Mouse (Mus musculus): ENCODE results near the gene Ncor2.

Ncor2 gene

DNA sequence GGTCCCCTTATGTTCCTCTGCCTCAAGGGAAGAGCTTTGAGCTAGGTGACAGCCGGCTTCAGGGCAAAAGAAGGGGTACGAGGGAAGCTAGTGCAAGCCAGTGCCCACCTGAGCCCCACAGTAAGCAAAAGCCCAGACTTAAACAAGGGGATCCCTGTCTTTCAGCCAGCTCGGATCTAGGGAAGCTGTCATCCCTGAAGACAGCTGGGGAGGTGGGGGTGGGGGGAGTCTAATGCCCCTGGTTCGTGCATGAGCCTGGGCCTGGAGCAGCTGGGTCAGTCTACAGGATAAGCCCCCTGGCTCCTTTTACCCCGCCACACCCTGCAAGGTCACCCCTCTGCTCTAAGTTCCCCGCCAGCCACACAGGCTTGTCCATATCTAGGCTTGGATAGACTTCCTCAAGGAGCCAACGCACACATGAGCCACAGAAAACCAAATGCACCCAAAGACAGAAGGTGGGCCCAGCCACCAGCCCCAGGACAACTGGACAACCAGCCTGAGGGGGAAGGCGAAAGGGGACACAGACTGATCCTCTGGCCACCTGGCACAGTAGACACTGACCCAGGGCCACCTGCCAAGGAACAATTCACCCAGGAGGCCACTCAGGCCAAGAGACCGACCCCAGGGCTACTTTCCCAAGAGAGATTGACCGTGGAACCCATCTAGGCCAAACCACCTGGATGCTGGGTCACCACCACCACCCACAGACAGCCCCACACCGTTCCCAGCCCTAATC, 8.7 kb downstream of the Ncor2 start:
- DNase-seq (ENCODE audit: low read depth, low spot score) = no peak

DNA sequence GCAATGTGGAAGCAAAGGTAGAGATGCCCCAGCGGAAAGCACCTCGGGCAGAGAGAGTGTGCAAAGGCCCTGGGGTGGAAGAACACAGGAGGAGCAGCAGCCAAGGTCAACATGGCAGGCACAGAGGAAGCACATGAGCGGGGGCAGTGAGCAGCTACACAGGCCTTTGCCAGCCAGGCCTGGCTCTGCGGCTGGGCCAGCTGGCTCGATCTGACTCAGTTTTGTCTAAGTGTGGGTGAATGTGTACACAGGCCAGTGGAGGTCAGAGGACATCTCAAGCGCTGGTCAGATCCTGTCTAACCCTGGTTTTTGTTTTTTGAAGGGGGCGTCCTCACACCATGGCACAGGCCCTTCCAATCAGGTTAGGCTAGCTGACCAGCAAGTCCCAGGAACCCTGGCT, 10.9 kb downstream of the Ncor2 start:
- no peak for DNase-seq (ENCODE audit: low read depth, low spot score)

DNA sequence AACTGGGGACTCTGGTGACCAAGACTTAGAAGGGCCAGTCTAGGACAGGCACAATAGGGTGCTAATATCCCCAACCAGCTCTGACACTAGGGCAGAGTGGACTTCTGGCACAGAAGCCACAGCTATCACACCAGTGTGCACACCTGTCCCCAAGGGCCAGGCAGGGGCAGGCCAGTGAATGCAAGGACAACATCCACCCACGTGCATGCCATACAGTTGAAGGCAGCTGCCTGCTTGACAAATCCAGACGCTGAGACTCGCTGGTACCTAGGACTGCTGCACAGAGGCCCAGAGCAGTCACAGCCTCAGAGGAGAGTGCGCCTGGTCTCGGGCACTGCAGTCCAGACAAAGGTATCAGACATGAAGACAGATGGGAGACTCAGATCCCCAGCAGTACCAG, 11.5 kb downstream of the Ncor2 start:
- no peak for DNase-seq (ENCODE audit: low read depth, low spot score)

DNA sequence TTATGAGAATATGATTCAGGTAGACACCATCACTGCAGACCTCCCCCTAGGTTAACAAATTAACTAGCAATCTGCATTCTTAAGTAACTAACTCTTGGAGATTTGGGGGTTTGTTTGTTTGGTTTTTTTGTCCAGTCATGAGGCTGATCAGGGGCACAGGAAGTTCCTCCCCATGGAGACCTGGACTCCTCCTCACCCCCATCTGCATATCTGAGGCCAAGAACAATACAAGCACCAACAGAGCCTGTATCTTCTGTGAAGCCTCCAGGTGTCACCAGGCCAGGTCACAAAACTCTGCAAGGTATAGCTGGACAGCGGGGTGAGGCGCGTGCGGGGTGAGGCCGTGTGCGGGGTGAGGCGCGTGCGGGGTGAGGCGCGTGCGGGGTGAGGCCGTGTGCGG, 13.0 kb downstream of the Ncor2 start:
- DNase-seq (ENCODE audit: low read depth, low spot score) = no peak

DNA sequence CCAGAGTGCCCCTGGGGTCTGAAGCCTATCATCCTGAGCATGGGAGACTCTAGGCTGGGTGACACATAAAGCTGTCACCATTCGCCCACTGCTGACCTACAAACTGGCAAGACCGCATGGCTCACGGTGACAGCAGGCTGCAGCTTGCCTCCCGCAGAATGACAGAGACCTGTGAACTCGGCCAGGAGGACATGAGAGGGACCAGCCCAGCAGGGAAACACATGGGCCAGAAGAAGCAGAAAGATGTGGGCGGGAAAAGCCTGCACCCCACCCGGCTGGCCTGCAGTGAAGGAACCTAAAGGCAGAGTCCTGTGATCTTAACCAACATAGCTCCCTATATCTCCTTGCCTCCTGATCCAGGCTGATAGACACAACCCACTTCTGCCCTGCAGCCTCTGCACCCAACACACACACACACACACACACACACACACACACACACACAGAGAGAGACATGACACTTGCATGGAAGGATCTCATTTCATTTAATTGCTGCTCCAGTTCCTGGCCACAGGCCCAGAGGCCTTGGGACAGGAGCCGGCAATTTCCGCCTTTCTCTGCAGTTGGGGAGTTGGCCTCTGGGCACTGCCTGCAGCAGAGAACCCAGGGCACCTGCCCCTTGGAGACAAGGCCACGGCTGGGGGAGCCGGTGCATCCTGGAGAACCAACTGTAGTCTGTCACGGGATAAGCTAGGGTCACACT, 14.4 kb downstream of the Ncor2 start:
- DNase-seq (ENCODE audit: low read depth, low spot score) = peak; percentile 88

DNA sequence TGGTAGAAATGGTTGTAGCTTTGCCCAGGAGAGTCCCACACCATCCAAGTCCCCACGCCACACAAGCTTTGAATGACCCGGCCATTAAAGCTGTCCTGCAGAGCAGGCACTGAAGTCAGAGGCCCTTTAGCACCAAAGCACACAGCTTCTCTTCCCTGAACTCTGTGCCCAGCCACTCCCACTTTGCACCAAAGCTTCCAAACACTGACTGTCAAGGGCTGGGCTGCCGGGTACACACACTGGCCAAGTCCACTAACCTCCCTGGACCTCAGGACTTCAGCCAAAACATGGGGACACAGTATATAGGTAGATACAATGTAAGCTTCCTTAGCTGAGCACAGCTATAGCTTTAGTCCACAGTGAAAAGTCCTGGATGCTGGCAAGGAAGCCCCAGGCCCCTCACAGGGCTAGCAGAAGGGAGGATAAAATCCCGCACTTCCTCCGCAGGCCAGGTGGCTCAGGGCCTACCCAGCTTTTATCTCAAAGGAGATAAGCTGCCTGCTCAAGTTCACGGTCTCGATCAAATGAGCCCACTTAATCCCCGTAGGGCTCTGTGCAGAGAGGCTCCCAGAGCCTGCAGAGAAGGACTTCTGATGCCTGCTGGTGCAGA, 15.5 kb downstream of the Ncor2 start:
- DNase-seq (ENCODE audit: low read depth, low spot score) = no peak

DNA sequence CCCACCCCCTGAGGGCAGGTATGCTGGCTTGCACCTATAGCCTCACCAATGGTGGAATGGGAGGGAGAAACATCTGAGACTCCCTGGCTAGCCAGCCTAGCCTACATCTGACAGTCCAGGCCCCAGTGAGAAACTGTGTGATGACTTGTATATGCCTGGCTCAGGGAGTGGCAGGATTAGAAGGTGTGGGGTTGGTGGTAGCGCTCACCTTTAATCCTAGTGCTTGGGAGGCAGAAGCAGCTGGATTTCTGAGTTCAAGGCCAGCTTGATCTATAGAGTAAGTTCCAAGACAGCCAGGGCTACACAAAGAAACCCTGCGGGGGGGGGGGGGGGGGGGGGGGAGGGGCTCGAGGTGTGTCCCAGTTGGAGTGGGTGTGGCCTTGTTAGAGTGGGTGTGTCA, 16.6 kb downstream of the Ncor2 start:
- no peak for DNase-seq (ENCODE audit: low read depth, low spot score)

DNA sequence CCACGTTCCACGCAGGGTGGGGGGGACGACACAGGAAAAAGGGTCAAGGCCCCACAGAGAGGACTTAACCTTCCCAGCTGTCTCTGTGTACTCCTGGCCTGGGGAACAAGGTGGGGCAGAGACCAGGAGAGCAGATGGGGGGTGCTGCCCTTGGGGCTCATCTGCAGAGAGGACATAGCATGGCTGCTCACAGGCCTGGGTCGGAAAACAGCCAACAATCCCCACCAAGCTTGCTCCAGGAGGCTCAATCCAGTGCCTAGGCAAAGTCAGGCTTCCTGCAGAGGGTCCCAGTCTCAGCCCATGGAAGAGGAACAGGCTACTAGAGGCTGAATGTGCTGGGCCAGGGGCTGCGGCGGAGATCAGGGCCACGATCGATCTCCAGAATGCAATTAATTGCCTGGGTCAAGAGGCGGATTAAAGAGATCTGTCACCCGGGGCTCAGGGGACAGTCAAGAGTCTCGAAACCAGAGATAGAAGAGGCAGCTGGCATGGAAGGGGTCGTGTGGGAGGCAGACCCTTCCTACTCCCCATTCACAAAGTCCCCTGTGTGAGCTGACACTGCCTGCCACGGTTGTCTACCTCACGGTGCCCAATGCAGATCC, 19.1 kb downstream of the Ncor2 start:
- no peak for DNase-seq (ENCODE audit: low read depth, low spot score)

DNA sequence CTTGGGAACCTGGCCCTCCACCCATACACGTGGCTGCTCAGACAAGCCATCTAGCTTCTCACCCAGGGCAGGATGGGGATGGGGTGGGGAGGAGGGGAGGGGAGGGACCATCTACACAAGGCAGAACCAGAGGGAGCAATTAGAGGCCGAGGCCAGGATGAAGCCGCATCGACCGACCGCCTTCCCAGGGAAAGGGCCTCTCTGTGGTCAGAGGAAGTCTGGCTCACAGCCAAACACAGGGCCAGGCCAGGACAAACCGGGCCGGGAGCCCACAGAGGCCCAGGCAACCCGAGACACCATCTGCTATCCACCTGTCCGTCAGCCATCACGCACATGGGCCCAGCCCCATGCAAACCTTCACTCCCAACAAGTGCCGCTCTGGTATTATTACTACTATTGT, 19.7 kb downstream of the Ncor2 start:
- DNase-seq (ENCODE audit: low read depth, low spot score) = peak; percentile 98

DNA sequence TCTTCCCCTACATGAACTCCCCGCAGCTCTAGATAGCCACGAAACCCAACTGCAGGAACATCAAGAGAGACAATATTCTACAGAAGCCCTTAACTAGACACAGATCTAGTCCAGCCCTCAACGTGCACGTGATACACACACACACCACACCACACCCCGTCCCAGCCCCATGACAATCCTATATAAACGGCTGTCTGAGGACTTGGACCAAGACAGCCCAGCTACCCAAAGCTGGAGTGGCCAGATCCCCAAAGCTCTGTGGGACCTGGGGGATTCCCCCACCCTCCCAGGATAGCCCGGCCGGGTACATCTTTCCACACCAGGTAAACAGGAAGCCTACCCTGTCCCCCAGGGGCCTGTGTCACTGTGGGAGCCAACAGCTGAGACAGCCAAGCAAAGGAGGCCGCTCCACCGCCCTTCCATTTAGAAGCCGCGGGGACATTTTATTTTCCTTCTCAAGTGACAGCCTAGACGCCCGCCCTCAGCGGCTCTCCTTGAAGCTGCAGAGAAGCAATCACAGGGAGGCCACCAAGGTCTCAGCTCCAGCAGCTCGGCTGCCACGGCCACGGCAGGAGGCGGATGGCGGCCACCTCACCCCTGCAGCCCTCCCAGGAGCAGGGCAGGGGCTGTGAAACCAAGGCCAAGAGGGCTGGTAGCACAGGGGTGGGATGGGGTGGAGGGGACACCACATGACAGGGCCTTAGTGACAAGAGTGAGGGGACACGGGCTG, 20.6 kb downstream of the Ncor2 start:
- DNase-seq (ENCODE audit: low read depth, low spot score) = peak; percentile 65

DNA sequence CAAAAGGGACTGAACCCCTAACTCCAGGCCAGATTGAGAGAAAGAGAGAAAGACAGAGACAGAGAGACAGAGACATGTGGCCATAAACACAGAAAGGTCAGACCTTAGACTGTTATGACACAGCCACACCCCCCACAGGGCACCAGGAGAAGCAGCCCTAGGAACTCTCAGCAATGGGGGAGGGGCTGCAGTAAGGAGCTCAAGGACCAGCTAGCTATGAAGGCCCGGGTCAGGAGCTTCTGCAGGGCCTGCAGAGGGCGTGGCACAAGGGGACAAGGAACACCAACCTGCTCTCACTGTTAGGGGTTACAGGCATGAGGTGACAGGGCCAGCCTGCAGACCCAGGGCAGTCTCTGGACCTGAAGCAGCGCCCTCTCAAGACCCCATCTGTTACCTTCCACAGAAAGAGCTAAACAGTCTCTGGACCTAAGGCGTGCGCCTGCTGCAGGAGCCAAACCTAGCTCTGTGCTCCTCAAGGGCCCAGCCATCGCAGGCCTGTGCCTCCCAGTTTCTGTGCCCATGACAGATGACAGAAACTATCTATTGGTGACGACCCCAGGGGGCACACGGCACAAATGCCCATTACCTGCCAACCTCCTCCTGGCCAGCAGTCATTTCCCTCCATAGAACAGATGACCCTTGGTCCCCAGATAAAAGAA, 21.5 kb downstream of the Ncor2 start:
- no peak for DNase-seq (ENCODE audit: low read depth, low spot score)

DNA sequence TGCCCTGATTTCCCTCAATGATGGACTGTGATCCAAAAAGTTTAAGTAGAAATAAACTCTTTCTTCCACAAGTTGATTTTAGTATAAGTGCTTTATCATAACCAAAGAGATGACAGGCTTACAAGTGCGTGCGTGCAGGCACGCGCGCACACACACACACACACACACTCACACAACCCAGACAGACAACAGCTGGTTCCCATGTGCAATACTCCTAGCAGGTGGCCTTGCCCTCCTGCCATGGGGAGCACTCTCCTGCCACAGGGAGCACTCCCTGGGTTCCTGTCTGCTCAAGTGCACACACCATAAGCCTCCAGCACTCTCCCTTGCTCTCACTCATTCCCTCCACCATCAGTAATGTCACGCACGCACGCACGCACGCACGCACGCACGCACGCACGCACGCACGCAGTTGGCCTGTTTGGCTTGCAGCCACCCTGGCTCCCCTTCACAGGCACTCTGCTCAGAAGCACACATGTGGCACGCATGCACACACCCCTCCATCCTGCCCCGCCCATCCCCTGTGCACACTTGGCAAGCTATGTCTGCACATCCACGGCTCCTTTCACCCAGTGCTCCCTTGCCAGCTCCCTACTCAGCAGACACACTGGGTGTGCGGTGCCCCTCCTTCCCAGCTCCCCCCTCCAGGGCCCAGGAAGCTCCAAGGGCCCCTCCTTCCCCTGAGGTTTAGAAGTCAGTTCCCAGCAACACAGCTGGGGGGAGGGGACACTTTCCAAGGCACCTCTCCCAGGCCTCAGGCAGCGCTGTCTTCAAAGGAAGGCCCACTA, 22.4 kb downstream of the Ncor2 start:
- no peak for DNase-seq (ENCODE audit: low read depth, low spot score)

DNA sequence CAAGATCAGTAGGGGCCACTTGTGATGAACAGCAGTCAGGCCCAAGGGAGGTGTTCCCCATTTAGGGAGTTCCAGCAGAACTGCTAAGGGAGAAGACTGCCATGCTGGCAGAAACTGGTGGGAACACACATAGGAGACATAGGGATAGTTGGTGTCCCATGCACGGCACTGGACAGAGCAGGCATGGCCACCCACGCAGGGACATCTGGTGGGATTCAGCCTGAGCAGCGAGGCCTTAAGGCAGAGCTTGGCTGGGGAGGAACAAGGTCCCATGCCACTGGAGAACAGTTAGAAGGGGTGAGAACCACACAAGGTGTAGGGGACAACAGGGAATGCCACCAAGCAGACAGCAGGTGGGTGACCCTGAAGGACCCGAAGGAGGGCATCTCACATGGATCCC, 23.6 kb downstream of the Ncor2 start:
- no peak for DNase-seq (ENCODE audit: low read depth, low spot score)

DNA sequence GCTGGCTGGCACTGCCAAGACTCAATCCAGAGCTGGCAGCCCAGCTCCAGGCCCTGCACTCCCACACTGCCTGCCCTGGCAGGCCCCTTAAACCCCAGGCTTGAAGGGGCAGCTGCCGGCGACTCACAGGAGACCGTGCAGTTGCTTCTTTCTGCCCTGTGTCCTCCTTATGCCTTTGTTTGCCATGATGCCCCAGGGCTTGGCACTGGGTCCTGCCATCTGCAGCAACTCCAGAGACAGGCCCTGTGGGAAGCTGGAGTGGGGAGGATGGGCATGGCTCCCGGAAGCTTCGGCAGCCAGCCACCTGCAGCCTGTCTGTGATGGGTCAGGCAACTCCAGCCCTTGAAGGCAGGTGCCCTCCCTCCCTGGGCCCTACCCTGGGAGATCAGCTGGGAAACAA, 24.0 kb downstream of the Ncor2 start:
- peak; percentile 97 for DNase-seq (ENCODE audit: low read depth, low spot score)

DNA sequence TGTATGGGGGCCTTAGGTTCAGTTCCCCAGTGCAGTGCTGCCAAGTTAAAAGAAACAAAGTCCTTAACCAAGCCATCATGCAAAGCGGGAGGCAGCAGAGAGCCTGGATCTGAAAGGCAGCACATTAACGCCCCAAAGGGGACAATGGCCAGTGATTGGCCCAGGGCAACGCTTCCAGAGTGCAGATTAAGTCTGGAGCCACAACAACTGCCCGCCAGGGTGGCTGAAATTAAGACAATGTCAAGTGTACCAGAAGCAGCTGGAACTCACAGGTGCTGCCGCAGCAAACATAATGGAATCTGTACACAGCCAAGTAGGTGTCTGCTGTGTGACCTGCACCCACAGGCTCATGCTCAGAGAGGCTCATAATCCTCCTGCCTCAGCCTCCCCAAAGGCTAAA, 24.8 kb downstream of the Ncor2 start:
- DNase-seq (ENCODE audit: low read depth, low spot score) = no peak

DNA sequence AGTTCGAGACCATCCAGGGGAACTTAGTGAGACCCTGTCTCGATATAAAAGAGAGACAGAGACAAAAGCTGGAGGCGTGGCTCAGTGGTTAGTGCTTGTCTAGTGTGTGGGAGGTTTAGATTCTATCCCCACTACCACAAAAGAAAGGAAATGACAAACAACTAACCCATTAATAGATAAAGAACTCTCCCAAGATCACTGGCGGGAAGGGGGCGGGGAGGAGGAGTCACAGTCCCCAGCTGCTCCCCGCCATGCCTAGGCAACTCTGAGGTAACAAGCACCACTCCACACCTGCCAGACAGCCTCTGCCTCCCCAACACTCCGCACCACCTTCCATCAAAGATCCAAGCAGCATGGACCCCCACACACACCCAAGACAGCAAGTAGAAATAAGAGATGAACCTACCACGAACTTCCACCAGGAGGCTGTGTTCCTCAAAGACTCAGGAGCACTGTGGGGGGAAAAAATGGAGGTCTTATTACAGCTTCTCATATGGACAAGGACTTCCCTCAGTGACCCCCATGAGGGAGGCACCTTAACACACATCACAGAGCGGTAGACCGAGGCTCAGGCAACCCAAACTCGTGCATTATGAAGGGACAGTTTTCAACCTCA, 25.7 kb downstream of the Ncor2 start:
- no peak for DNase-seq (ENCODE audit: low read depth, low spot score)

DNA sequence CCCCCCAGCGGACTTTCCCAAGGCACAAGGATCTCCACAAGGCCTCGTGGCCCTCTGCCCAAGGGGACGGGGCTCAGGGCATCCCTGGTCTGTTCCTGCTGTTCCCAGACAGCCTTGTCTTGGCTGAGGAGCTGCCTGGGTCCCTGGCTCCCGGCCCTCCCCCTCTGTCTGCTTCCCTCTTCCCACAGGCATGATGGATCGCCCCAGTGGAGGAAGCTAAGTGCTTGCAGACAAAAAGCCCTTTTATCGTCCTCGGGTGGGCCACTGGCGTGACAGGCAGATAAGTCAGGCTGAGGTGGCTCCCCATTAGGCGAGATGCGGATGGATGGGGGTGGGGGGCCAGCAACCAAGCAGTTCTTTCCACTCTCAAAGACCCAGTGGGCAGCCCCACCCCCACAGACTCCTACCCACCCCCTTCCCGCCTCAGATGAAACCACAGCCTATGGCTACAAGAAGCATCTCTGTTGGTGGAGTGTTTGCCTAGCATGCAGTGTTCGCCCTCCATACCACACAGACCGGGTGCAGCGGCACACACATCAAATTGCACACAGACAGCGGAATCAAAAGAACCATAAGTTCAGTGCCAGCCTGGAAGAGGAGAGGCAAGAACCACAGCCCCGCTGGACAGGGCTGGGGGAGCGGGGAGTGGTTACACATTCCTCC, 27.0 kb downstream of the Ncor2 start:
- no peak for DNase-seq (ENCODE audit: low read depth, low spot score)

DNA sequence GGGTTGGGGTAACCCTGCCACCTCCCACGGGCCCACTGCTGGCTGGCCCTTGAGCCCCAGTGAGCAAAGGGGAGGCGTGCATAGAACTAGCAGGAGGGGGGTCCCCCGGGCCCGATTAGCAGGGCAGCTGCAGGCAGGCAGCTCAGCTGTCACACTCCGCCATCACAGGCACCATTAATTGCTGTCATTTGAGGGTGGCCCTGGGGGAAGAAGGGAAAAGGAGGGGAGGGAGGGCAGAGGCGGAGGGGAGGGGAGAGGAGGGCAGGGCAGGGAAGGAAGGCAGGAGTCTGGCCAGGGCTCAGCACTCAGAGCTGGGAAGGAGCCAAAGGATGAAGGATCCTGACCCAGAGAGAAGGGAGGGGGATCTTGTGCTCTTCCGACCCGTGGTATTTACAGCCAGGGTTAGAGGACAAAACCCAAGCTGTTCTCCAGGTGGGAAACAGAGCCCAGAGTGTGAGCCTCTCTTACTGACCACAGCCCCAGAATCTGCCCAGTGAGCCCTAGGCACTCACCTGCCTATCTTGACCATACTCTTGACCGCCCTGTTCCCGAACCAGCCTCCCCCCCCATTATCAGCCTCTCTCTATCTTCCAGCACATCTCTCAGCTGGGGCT, 28.0 kb downstream of the Ncor2 start:
- DNase-seq (ENCODE audit: low read depth, low spot score) = peak; percentile 69

DNA sequence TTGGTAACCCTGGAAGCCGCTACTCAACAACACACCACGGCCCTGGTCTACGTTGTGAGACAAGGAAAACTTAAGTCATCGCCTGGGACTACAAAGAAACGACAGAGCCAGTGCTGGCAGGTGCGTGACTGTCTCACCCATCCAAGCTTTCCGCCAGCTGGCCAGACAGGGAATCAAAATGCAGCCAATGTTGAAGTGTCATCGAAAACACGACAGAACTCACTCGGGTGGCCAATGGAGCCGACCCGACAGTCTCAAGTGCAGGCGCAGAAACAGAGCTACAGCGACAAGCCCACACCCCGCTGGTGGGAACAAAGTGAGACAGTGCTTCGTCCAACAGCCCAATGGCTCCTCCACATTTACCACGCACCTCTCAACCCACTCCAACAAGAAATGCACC, 29.9 kb downstream of the Ncor2 start:
- DNase-seq (ENCODE audit: low read depth, low spot score) = no peak
